In the genomic region with DNA sequence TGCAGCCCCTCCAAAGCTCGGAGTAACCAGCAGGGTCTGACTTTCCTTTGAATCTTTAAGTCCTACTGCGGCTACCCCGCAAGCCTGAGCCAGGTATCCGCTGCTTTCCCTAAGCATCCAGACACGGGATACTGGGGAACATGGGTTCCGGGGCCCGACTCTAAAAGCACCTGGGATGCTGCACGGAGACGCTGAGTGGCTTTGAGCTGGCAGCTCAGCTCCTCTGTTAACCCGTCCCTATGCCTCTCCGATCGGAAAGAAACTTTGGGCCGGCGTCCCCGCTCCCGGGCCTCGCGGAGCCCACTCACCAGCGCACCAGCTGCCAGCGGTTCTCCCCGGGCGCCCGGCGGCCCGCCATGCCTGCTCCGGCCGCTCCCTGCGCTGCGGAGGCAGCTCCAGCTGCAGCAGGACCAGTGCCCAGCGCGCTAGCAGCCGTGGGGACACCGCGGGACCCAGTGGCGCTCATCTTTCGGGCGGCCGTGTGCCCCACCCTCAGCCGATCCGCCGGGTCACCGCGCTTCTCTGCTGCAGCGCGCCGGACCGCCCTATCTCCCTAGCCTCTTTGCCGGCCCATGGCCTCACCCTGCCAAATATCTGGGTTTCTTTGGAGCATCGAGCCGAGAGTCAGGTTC, we compare ENCODE assay signal across 8 mouse cellular contexts. TPM values are rescaled to one million over a fixed set of nuclear protein-coding genes. Genes with fewer than 3 reads are reported as not detected.
A peak's percentile ranks its signal among the peaks of the same experiment; 100 is the strongest.
DNase-seq lines count a peak whose midpoint lies in the region; ATAC-seq and TF ChIP-seq lines count a peak whose summit lies in the region.

Gene Rap1gap2 (minus strand): TSS at position 371 of the 632 bp plus-strand sequence.

- H3K9me3 ChIP-seq in embryonic facial prominence, embryonic 15.5 days (replicated peaks): no peaks in the 10 kb centered on the region
- H3K9me3 ChIP-seq in hindbrain, embryonic 11.5 days (ENCODE audit: control insufficient read depth, low read length): no peaks in the 10 kb centered on the region
- no peaks in the 10 kb centered on the region for H3K9me3 ChIP-seq in limb, embryonic 13.5 days

- H3K4me2 ChIP-seq in embryonic facial prominence, embryonic 15.5 days (replicated peaks): peak within 1 kb of the TSS; percentile 56
- peak within 1 kb of the TSS; percentile 82 for H3K4me2 ChIP-seq in hindbrain, embryonic 11.5 days (replicated peaks; ENCODE audit: low read depth, low read length)
- H3K4me2 ChIP-seq in limb, embryonic 13.5 days (replicated peaks): peak within 1 kb of the TSS; percentile 64

- H3K27me3 ChIP-seq in embryonic facial prominence, embryonic 15.5 days: peaks cover 59% of the 10 kb centered on the region
- H3K27me3 ChIP-seq in hindbrain, embryonic 11.5 days (ENCODE audit: control insufficient read depth, insufficient read depth, low read length): peaks cover 23% of the 10 kb centered on the region
- H3K27me3 ChIP-seq in limb, embryonic 13.5 days: peaks cover 78% of the 10 kb centered on the region

- H3K9ac ChIP-seq in embryonic facial prominence, embryonic 15.5 days: no peak within 1 kb of the TSS
- H3K9ac ChIP-seq in hindbrain, embryonic 11.5 days (ENCODE audit: low read depth, low read length): peak within 1 kb of the TSS; percentile 38
- no peak within 1 kb of the TSS; the same call in 1 of the 2 replicates for H3K9ac ChIP-seq in limb, embryonic 13.5 days

- no peak within 1 kb of the TSS for H3K27ac ChIP-seq in gastrocnemius, adult 2 months
- H3K27ac ChIP-seq in embryonic facial prominence, embryonic 15.5 days (replicated peaks): no peak within 1 kb of the TSS
- no peak within 1 kb of the TSS for H3K27ac ChIP-seq in hindbrain, embryonic 11.5 days (ENCODE audit: low read depth, low read length)
- H3K27ac ChIP-seq in limb, embryonic 13.5 days: no peak within 1 kb of the TSS

- intact Hi-C loops in gastrocnemius, adult 2 months (cut with DNase I): no loop called here

- H3K4me1 ChIP-seq in embryonic facial prominence, embryonic 15.5 days: peaks cover 8% of the 10 kb centered on the region
- H3K4me1 ChIP-seq in hindbrain, embryonic 11.5 days (replicated peaks; ENCODE audit: control insufficient read depth, insufficient read depth, low read length): no peaks in the 10 kb centered on the region; the same call in 1 of the 2 replicates
- H3K4me1 ChIP-seq in limb, embryonic 13.5 days: peaks cover 8% of the 10 kb centered on the region; the same call in 1 of the 2 replicates

- WGBS in embryonic facial prominence, embryonic 15.5 days: under 1% methylated on average over 50 of the region's 50 CpGs
- WGBS in hindbrain, embryonic 11.5 days: 1% methylated on average over 50 of the region's 50 CpGs
- WGBS in limb, embryonic 13.5 days: 2% methylated on average over 50 of the region's 50 CpGs

- H3K36me3 ChIP-seq in embryonic facial prominence, embryonic 15.5 days: no peaks in the 10 kb centered on the region
- no peaks in the 10 kb centered on the region for H3K36me3 ChIP-seq in hindbrain, embryonic 11.5 days (ENCODE audit: control insufficient read depth, insufficient read depth, low read length)
- H3K36me3 ChIP-seq in limb, embryonic 13.5 days: no peaks in the 10 kb centered on the region

- no peak for ATAC-seq in embryonic facial prominence, embryonic 15.5 days (ENCODE audit: insufficient number of reproducible peaks, low FRiP score, low TSS enrichment, low read depth)
- ATAC-seq in hindbrain, embryonic 11.5 days (ENCODE audit: low FRiP score): peak; percentile 40; the same call in 1 of the 2 replicates
- ATAC-seq in limb, embryonic 13.5 days (ENCODE audit: low FRiP score, low read depth): no peak
- no peak for ATAC-seq in neutrophil, adult 5-6 weeks (ENCODE audit: extremely low read depth, insufficient number of reproducible peaks, low FRiP score, poor library complexity, severe bottlenecking)

- no peak for TF ChIP-seq CTCF in gastrocnemius, adult 2 months (IDR thresholded peaks at IDR 0.05)

- DNase-seq in gastrocnemius, adult 2 months: peak; percentile 22
- no peak for DNase-seq in gastrocnemius, adult 18-20 months (ENCODE audit: low spot score)
- peak; percentile 43 for DNase-seq in Muller cell, postnatal 12 days (ENCODE audit: inconsistent ontology term)
- DNase-seq in hindbrain, embryonic 11.5 days (ENCODE audit: low spot score): peak; percentile 47
- DNase-seq in natural killer cell, adult 2 months (ENCODE audit: low spot score in 2 of 2): no peak

- H3K4me3 ChIP-seq in gastrocnemius, adult 2 months: peak within 1 kb of the TSS; percentile 61
- peak within 1 kb of the TSS; percentile 34 for H3K4me3 ChIP-seq in embryonic facial prominence, embryonic 15.5 days (replicated peaks)
- peak within 1 kb of the TSS; percentile 32 for H3K4me3 ChIP-seq in hindbrain, embryonic 11.5 days (ENCODE audit: low read depth, low read length)
- H3K4me3 ChIP-seq in limb, embryonic 13.5 days: peak within 1 kb of the TSS; percentile 37

RNA-seq across cellular contexts. Expression of gene Rap1gap2, which starts in this region (rescaled TPM):
- 1 to 10 TPM; 6.1 to 7.0 TPM for total RNA-seq in gastrocnemius, adult 2 months (2021)
- 1 to 10 TPM; 5.1 to 6.7 TPM for total RNA-seq in gastrocnemius, adult 18-20 months (2021)
- polyA plus RNA-seq in embryonic facial prominence, embryonic 15.5 days (2015; fragmentation: Nextera tagmentation; extraction: Ambion mirVana): 3.5 and 3.7 TPM in 2 replicates
- polyA plus RNA-seq in hindbrain, embryonic 11.5 days (2014; fragmentation: Nextera tagmentation; extraction: Ambion mirVana): 2.7 and 3.1 TPM in 2 replicates
- polyA plus RNA-seq in limb, embryonic 13.5 days (2015; fragmentation: Nextera tagmentation; extraction: Ambion mirVana): 1.0 and 1.2 TPM in 2 replicates
- total RNA-seq in neutrophil, adult 5-6 weeks (2017): 34.8 and 39.7 TPM in 2 replicates

Comparison
In these comparisons a context has a peak if more than half of its experiments do, and no peak if none do; other contexts are left out.
1. DNase-seq: peak in gastrocnemius, adult 2 months (single experiment), Muller cell, postnatal 12 days (single experiment) and hindbrain, embryonic 11.5 days (single experiment); none in gastrocnemius, adult 18-20 months (single experiment) and natural killer cell, adult 2 months (0 of 2).
2. Peak in every context shown above with its lines, with median percentiles within 50 percentile points of each other: H3K4me3 ChIP-seq and H3K4me2 ChIP-seq.